Mouse (Mus musculus): ENCODE data around the gene Hps4.
A peak's percentile ranks its signal among the peaks of the same experiment; 100 is the strongest.
"Not testable (repeated sequence)": the region's sequence is repeated elsewhere in the genome, so short reads cannot be mapped to it uniquely, and the experiment has no call there.

The Hps4 gene

DNA sequence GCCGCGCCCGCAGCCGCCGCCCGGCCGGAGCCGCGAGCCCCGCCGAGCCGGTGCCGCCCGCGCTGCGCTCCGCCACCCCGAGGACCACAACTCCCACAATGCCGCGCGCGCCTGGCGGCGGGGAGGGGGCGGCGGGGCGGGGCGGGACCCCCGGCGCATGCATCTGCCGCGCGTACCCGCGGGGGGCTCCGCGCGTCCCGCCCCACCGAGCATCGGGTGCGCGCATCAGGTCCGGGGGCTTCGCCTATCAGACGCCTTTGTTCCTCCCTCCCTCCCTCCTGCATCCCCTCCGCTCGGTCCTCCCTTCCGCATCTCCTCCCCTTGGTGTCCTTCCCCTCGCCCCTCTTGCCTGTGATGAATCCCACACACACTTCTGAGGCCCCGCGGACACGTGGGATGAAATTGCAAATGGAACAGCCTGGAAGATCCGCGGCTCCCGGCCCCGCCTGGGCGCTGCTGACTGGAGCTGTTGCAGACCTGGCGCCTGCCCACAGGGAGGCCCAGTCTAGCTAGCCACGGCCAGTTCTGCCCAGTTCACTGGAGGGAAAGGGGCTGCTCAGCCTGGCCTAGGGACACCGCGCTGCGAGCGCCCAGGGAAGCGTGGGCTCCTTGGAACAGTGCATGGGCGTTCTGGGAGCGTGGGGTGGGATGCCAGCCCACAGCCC, 52.0 kb downstream of the Hps4 start, which contains the start of gene Asphd2:
TSS of gene Asphd2 (minus strand) at position 88 of the 665 bp plus-strand sequence.
- peak in 1 of 2 experiments; percentile 60 for DNase-seq (ENCODE audit: inconsistent age in 2 of 2, low spot score in 1 of 2)

- DNase-seq (ENCODE audit: inconsistent age in 2 of 2, low spot score in 1 of 2), result no peak
These were observed 53.2 kb downstream of the Hps4 start for GRCm38 (mm10) chr5:112396066-112396465.

DNA sequence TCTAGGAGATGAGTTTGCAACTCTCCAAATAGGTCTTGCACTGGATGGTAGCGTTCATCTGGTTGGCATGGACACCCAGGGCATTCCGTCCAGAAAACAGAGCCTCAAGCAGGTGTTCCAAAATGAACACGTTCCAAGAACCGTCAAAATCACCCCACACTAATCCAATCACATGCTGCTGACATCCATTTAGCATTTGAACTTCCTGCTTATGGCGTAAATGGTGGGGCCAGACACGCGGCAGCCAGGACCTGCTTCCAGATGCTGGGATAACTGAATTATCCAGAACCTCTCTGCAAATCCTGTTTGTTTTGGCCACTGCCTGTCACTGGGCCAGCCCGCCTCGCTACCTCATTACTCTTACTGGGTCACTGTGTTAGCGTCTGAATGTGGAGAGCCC, 56.4 kb downstream of the Hps4 start:
- peak; percentile 37 to 56 for DNase-seq (ENCODE audit: inconsistent age in 2 of 2, low spot score in 1 of 2)

DNA sequence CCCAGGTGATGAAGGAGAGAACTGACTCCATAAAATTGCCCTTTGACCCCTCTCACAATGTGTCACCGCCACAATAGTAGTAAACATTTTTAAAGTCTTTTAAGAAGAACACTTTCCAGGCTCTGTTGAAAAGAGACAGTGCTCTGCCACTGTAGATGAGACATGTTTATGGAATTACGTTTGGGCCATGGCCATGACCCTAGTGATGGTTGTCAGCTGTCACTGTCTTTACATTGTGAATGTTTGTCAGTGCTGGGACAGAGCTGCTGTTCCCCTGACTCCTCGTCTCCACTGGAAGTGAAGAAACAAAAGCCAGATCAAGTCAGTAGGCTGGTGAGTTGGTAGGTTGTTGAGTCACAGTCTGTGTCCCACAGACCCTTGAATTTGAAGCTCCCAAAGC, 59.6 kb downstream of the Hps4 start:
- no peak for DNase-seq (ENCODE audit: inconsistent age in 2 of 2, low spot score in 1 of 2)

GRCm38 (mm10) chr5:112406017-112406416, 63.1 kb downstream of the Hps4 start:
- DNase-seq (ENCODE audit: inconsistent age in 2 of 2, low spot score in 1 of 2), result no peak

DNA sequence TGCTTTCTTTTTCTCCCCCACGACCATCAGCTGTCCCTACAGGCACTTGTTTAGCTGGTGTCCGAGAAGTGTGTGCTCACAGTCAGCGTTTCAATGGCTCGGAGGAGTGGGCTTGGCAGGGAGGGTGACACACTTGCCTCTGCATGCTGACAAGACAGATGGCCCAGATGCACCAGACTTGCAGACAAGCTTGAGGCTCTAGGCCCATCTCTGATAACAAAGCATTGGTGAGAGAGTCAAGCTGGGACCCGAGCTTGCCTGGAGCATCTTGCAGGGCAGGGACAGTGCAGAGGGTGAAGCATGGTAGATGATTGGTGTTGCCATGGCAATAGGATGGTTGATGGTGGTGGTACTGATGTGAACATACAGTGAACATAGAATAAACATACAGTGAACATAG, 66.4 kb downstream of the Hps4 start:
- DNase-seq (ENCODE audit: inconsistent age in 2 of 2, low spot score in 1 of 2), result no peak

GRCm38 (mm10) chr5:112411072-112411471, 68.2 kb downstream of the Hps4 start:
- DNase-seq (ENCODE audit: inconsistent age in 2 of 2, low spot score in 1 of 2), result no peak

GRCm38 (mm10) chr5:112411514-112412335, 68.8 kb downstream of the Hps4 start:
- DNase-seq (ENCODE audit: inconsistent age in 2 of 2, low spot score in 1 of 2), result peak in 1 of 2 experiments; percentile 38

DNA sequence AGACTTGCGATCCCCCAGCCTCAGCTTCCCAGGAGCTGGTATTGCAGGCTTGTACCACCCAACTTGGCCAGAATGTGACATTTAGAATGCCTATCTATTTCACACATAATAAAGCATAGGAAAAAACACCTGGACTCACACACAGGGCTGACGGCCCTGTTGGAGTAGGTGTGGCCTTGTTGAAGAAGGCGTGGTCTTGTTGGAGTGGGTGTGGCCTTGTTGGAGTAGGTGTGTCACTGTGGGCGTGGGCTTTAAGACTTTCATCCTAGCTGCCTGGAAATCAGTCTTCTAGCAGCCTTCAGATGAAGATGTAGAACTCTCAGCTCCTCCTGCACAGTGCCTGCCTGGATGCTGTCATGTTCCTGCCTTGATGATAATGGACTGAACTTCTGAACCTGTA, 69.9 kb downstream of the Hps4 start:
- DNase-seq (ENCODE audit: inconsistent age in 2 of 2, low spot score in 1 of 2), result not testable (repeated sequence)

GRCm38 (mm10) chr5:112416673-112417072, 73.8 kb downstream of the Hps4 start:
- DNase-seq (ENCODE audit: inconsistent age in 2 of 2, low spot score in 1 of 2), result no peak

DNA sequence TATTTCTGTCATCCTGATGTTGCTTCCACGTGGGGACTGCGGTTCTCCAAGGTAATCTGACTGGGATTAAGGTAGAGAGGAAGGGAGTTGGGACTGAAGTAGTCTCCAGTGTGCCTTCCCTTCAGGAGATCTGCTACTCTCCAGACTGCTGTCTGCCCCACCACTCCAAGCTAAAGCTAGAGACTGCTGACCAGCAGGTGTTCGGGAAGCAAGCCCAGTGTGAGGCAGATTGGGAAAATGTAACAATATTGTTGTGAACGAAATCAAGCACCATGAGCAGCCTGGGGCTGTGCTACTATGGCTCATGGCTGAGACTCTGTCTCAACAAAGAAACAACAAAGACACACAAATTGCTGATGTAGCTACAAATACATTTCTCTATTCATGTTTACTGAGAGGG, 75.1 kb downstream of the Hps4 start:
- DNase-seq (ENCODE audit: inconsistent age in 2 of 2, low spot score in 1 of 2), result no peak

DNA sequence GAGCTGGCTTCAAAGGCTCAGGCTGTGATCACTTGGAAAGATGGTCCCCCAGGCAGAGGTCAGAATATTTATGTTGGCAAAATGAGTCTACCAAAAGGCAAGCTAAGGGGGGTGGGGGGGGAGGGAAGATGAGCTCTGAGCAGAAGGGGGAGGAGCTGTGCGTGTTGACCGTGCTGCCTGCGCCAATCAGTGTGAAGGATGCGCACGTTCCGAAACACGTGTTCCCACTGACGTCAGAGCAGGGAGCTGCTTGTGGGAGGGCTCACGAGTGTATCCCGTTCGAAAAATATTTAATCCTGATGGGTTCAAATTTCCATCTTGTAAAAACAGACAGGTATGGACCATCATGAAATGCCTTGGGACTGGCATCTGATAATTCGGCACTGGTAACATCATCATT, 76.7 kb downstream of the Hps4 start:
- no peak for DNase-seq (ENCODE audit: inconsistent age in 2 of 2, low spot score in 1 of 2)

- DNase-seq (ENCODE audit: inconsistent age in 2 of 2, low spot score in 1 of 2), result no peak
These were observed 83.8 kb downstream of the Hps4 start for GRCm38 (mm10) chr5:112426635-112427034.

- peak; percentile 43 to 83 for DNase-seq (ENCODE audit: inconsistent age in 2 of 2, low spot score in 1 of 2)
These were observed 84.4 kb downstream of the Hps4 start for GRCm38 (mm10) chr5:112427283-112427682.
